Mouse (Mus musculus) embryonic fibroblast, embryonic 13.5 days (primary cell): ENCODE results near the gene Gm42957.

Experiments used
- CTCF ChIP-seq: IDR thresholded peaks from 2 replicates; pipeline ENCODE4 v1.5.1; 2011; ENCODE audit warnings: mild to moderate bottlenecking, control low read depth, low read length, moderate library complexity, borderline replicate concordance; ENCODE audit not compliant: insufficient read depth
- POLR2A ChIP-seq: IDR thresholded peaks from 2 replicates; pipeline ENCODE4 v1.6.1; 2011; ENCODE audit warnings: low read depth, mild to moderate bottlenecking, control low read depth, low read length, moderate library complexity

GRCm38 (mm10) chr3:96688854-96689253 lies 53.6 kb downstream of the Gm42957 start:
- no peak for TF ChIP-seq CTCF
- no peak for TF ChIP-seq POLR2A
